Mouse (Mus musculus): ENCODE results near the gene Klhdc2. TPM values are rescaled to one million over a fixed set of nuclear protein-coding genes. Genes with fewer than 3 reads are reported as not detected.

The Klhdc2 gene
- 19.1 and 30.5 TPM in 2 replicates for polyA plus RNA-seq (2012; rRNA removed)

- Histone ChIP-seq H3K4me3 (ENCODE audit: extremely low read depth, insufficient read depth, insufficient read length) (peak within 1 kb of the TSS; percentile 86), H3K27me3 (ENCODE audit: control insufficient read depth, insufficient read depth, low read length) (no peaks in the 10 kb centered on the region), H3K27ac (ENCODE audit: insufficient read depth, low read length) (peak within 1 kb of the TSS; percentile 87), H3K4me1 (ENCODE audit: control insufficient read depth, insufficient read depth, insufficient read length) (no peaks in the 10 kb centered on the region), H3K36me3 (ENCODE audit: control insufficient read depth, insufficient read depth, low read length) (no peaks in the 10 kb centered on the region)
- TF ChIP-seq CTCF (IDR thresholded peaks at IDR 0.05; ENCODE audit: extremely low read depth, insufficient read depth, insufficient read length, insufficient replicate concordance) (no peak), POLR2A (IDR thresholded peaks at IDR 0.05; ENCODE audit: low read depth, low read length) (peak; percentile 36)
- peak in 1 of 2 experiments; percentile 67 for DNase-seq (ENCODE audit: low read depth in 1 of 2, low spot score in 2 of 2)
- under 1% methylated on average over 98 of the region's 98 CpGs for WGBS
Measured at GRCm38 (mm10) chr12:69296511-69297410, at the start of gene Klhdc2. Gene Klhdc2, plus strand, starts transcription at chr12:69296681.

DNA sequence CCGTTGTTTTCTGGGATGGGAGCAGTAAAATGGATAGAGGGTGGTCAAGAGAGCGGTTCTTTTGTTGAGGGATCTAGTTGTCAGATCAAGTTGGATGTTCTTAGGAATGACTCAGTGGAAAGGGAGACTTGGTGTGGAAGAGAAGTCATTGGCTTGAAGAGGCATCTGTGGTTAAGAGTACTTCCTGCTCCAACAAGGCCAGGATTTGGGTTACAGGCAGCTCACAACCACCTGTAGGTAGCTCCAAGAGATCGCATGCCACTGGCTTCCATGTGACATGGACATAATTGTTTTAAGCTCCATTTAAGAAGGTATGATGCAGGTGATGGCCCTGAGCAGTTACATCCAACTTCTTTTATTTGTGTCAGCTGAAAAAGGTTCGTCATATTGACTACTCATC lies 46.7 kb upstream of the Klhdc2 start:
- Histone ChIP-seq H3K4me1 (ENCODE audit: control insufficient read depth, insufficient read depth, insufficient read length) (no peaks in the 10 kb centered on the region), H3K36me3 (ENCODE audit: control insufficient read depth, insufficient read depth, low read length) (peaks cover 2% of the 10 kb centered on the region; the same call in 1 of the 2 replicates), H3K4me3 (ENCODE audit: extremely low read depth, insufficient read depth, insufficient read length) (no peak overlapping the region), H3K27me3 (ENCODE audit: control insufficient read depth, insufficient read depth, low read length) (no peaks in the 10 kb centered on the region), H3K27ac (ENCODE audit: insufficient read depth, low read length) (no peak overlapping the region)
- DNase-seq (ENCODE audit: low read depth in 1 of 2, low spot score in 2 of 2), result no peak
- 87% methylated on average over 4 of the region's 4 CpGs for WGBS
- TF ChIP-seq POLR2A (IDR thresholded peaks at IDR 0.05; ENCODE audit: low read depth, low read length), result no peak
- TF ChIP-seq CTCF (IDR thresholded peaks at IDR 0.05; ENCODE audit: extremely low read depth, insufficient read depth, insufficient read length, insufficient replicate concordance), result no peak

GRCm38 (mm10) chr12:69250756-69251155 lies 45.7 kb upstream of the Klhdc2 start:
- DNase-seq (ENCODE audit: low read depth in 1 of 2, low spot score in 2 of 2), result no peak
- TF ChIP-seq CTCF (IDR thresholded peaks at IDR 0.05; ENCODE audit: extremely low read depth, insufficient read depth, insufficient read length, insufficient replicate concordance) (no peak), POLR2A (IDR thresholded peaks at IDR 0.05; ENCODE audit: low read depth, low read length) (no peak)
- Histone ChIP-seq H3K4me3 (ENCODE audit: extremely low read depth, insufficient read depth, insufficient read length) (no peak overlapping the region), H3K4me1 (ENCODE audit: control insufficient read depth, insufficient read depth, insufficient read length) (no peaks in the 10 kb centered on the region), H3K36me3 (ENCODE audit: control insufficient read depth, insufficient read depth, low read length) (peaks cover 3% of the 10 kb centered on the region), H3K27me3 (ENCODE audit: control insufficient read depth, insufficient read depth, low read length) (no peaks in the 10 kb centered on the region), H3K27ac (ENCODE audit: insufficient read depth, low read length) (no peak overlapping the region)
- WGBS, result 81% methylated on average over 8 of the region's 8 CpGs

DNA sequence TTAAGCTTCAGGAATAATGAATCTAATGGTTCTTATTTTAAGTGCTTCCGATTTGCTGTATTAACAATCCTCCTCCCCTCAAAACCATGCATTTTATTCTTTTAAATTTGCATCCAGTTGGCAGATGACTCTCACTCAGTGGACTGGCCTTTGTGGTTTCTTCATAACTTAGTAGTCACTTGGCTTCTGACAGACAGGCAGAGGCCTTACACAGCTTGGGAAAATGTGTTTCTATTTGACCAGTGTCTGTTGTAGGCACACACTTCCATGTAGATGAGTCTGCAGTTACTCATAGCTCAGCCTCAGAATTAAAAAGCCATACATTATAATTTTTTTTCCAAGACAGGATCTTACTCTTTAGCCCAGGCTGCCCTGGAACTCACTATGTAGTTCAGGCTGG lies 42.7 kb upstream of the Klhdc2 start:
- no peak for TF ChIP-seq CTCF (IDR thresholded peaks at IDR 0.05; ENCODE audit: extremely low read depth, insufficient read depth, insufficient read length, insufficient replicate concordance)
- no peak for TF ChIP-seq POLR2A (IDR thresholded peaks at IDR 0.05; ENCODE audit: low read depth, low read length)
- H3K27ac ChIP-seq (ENCODE audit: insufficient read depth, low read length), result no peak overlapping the region
- peaks cover 3% of the 10 kb centered on the region for H3K36me3 ChIP-seq (ENCODE audit: control insufficient read depth, insufficient read depth, low read length)
- no peak overlapping the region for H3K4me3 ChIP-seq (ENCODE audit: extremely low read depth, insufficient read depth, insufficient read length)
- H3K4me1 ChIP-seq (ENCODE audit: control insufficient read depth, insufficient read depth, insufficient read length), result peaks cover 2% of the 10 kb centered on the region; the same call in 1 of the 2 replicates
- H3K27me3 ChIP-seq (ENCODE audit: control insufficient read depth, insufficient read depth, low read length), result no peaks in the 10 kb centered on the region
- WGBS, result 100% methylated on average over 1 of the region's 1 CpGs
- DNase-seq (ENCODE audit: low read depth in 1 of 2, low spot score in 2 of 2), result no peak

DNA sequence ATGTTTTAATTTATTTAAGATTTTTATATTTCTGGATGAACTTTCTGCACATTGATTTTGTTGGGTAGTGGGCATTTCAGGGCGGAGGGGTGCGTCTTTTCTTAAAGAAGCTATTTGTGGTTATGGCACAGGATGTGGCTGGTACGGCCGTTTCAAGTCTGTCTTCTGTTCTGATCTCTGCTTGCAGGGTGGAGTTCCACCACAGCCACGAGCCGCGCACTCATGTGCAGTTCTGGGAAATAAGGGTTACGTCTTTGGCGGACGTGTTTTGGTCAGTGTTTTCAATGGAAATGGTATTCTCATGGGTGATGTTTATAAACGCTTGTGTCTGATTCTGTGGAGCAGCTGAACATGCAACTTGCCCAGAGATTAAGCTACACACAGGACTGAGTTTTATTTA lies 38.6 kb upstream of the Klhdc2 start:
- no peak for TF ChIP-seq POLR2A (IDR thresholded peaks at IDR 0.05; ENCODE audit: low read depth, low read length)
- no peak for TF ChIP-seq CTCF (IDR thresholded peaks at IDR 0.05; ENCODE audit: extremely low read depth, insufficient read depth, insufficient read length, insufficient replicate concordance)
- DNase-seq (ENCODE audit: low read depth in 1 of 2, low spot score in 2 of 2), result peak; percentile 50 to 66
- Histone ChIP-seq H3K36me3 (ENCODE audit: control insufficient read depth, insufficient read depth, low read length) (peaks cover 2% of the 10 kb centered on the region; the same call in 1 of the 2 replicates), H3K27ac (ENCODE audit: insufficient read depth, low read length) (peak overlapping the region; percentile 67; the same call in 1 of the 2 replicates), H3K4me1 (ENCODE audit: control insufficient read depth, insufficient read depth, insufficient read length) (peaks cover 7% of the 10 kb centered on the region; the same call in 1 of the 2 replicates), H3K27me3 (ENCODE audit: control insufficient read depth, insufficient read depth, low read length) (no peaks in the 10 kb centered on the region), H3K4me3 (ENCODE audit: extremely low read depth, insufficient read depth, insufficient read length) (no peak overlapping the region)
- 8% methylated on average over 11 of the region's 11 CpGs for WGBS

DNA sequence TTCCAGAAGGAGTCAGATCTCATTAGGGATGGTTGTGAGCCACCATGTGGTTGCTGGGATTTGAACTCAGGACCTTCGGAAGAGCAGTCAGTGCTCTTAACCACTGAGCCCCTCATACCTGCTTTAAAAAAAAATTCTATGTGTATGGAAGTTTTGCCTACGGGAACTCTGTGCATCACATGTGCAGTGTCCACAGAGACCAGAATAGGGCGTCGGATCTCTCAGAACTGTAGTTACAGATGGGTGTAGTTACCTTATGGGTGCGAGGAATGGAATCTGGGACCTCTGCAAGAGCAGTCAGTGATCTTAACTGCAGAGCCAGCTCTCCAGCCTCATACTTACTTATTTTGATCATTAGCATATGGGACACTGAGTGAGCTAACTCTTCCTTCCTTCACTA lies 34.2 kb upstream of the Klhdc2 start:
- WGBS, result 95% methylated on average over 5 of the region's 5 CpGs
- no peak for DNase-seq (ENCODE audit: low read depth in 1 of 2, low spot score in 2 of 2)
- Histone ChIP-seq H3K4me1 (ENCODE audit: control insufficient read depth, insufficient read depth, insufficient read length) (peaks cover 7% of the 10 kb centered on the region; the same call in 1 of the 2 replicates), H3K27me3 (ENCODE audit: control insufficient read depth, insufficient read depth, low read length) (no peaks in the 10 kb centered on the region), H3K4me3 (ENCODE audit: extremely low read depth, insufficient read depth, insufficient read length) (no peak overlapping the region), H3K36me3 (ENCODE audit: control insufficient read depth, insufficient read depth, low read length) (no peaks in the 10 kb centered on the region), H3K27ac (ENCODE audit: insufficient read depth, low read length) (no peak overlapping the region)
- TF ChIP-seq POLR2A (IDR thresholded peaks at IDR 0.05; ENCODE audit: low read depth, low read length) (no peak), CTCF (IDR thresholded peaks at IDR 0.05; ENCODE audit: extremely low read depth, insufficient read depth, insufficient read length, insufficient replicate concordance) (no peak)

DNA sequence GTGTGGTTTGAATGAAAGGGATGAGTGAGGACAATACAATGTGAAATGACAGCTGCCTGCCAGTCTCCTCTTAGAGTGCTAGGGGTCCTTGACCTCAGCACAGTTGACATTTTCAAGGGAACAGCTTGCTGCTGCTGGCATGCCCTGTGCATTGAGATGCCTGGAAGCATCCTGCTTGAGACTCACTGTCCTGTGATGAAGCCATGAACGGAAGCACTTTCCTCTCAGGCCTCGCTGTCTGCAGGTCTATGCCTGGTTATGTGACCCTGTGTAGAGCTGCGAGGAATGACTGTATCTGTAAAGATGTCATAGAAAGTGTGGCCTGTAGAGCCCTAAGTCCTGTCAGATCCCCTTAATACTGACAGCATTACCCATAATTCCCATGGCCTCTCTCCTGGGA lies 31.4 kb upstream of the Klhdc2 start:
- Histone ChIP-seq H3K27me3 (ENCODE audit: control insufficient read depth, insufficient read depth, low read length) (no peaks in the 10 kb centered on the region), H3K36me3 (ENCODE audit: control insufficient read depth, insufficient read depth, low read length) (no peaks in the 10 kb centered on the region; the same call in 1 of the 2 replicates), H3K4me3 (ENCODE audit: extremely low read depth, insufficient read depth, insufficient read length) (no peak overlapping the region), H3K27ac (ENCODE audit: insufficient read depth, low read length) (no peak overlapping the region), H3K4me1 (ENCODE audit: control insufficient read depth, insufficient read depth, insufficient read length) (no peaks in the 10 kb centered on the region)
- no peak for DNase-seq (ENCODE audit: low read depth in 1 of 2, low spot score in 2 of 2)
- no peak for TF ChIP-seq POLR2A (IDR thresholded peaks at IDR 0.05; ENCODE audit: low read depth, low read length)
- TF ChIP-seq CTCF (IDR thresholded peaks at IDR 0.05; ENCODE audit: extremely low read depth, insufficient read depth, insufficient read length, insufficient replicate concordance), result no peak
- WGBS, result 95% methylated on average over 3 of the region's 3 CpGs

All from spleen, adult 2 months (tissue).